ENCODE assay signal across 18 mouse cellular contexts in the genomic region with DNA sequence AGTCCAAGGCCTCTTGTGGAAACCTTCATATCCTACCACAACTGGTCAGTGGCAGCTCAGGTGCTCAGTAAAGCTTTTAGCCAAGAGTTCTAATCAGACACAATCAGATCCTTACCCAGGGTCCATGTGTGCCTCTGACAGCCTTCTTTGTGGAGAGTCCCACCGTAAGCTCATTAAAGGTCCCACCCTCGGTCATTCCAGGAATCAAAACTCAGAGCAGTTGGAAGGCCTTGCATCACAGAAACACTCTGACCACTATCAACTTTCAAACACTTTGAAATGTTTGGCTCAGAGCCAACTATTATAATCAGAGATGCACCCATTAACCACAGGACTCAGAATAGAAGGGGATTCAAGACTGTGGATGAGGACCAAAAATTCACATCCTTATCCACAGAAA. TPM values are rescaled to one million over a fixed set of nuclear protein-coding genes. Genes with fewer than 3 reads are reported as not detected.
DNase-seq lines count a peak whose midpoint lies in the region; ATAC-seq lines count a peak whose summit lies in the region.
"Had no signal": no experiment of that assay in that cellular context is flagged by ENCODE, and none has a peak within 500 bp of the region (broad histone marks: within the 10 kb centered on the region; RNA-seq: fewer than 3 reads in every experiment).

No protein-coding gene starts in this region.

- ATAC-seq in granulocyte monocyte progenitor cell, adult 5-6 weeks (replicated peaks; ENCODE audit: poor library complexity, severe bottlenecking), result peak; percentile 46
- peak; percentile 57; the same call in 1 of the 2 replicates for ATAC-seq in megakaryocyte-erythroid progenitor cell, adult 5-6 weeks (replicated peaks; ENCODE audit: low FRiP score, low TSS enrichment, poor library complexity, severe bottlenecking)
- ATAC-seq: activated CD4-positive, CD25-positive, alpha-beta regulatory T cell, adult 4 months; forebrain, embryonic 13.5 days; forebrain, embryonic 15.5 days; forebrain, postnatal 0 days; Patski had no signal

- intact Hi-C loops in left cerebral cortex, postnatal 36 days (cut with DNase I), result no loop called here

- peak; percentile 56 for DNase-seq in Muller cell, postnatal 12 days (ENCODE audit: inconsistent ontology term)
- DNase-seq in gastrocnemius, postnatal 4 days (ENCODE audit: low spot score in 2 of 2), result no peak
- DNase-seq in left cerebral cortex, postnatal 36 days (ENCODE audit: low spot score in 2 of 2), result no peak
- DNase-seq: adrenal gland, adult 8-10 months; adrenal gland, postnatal 14 days; adrenal gland, postnatal 36 days; cerebellum, adult 11-12 months; cerebellum, adult 2 months; cerebellum, adult 9-10 months; cerebellum, postnatal 10 days; cerebellum, postnatal 25 days; forebrain, postnatal 0 days had no signal

RNA-seq across cellular contexts. Expression of a gene that starts 12.4 kb away (rescaled TPM):
- total RNA-seq in granulocyte monocyte progenitor cell, adult 5-6 weeks (2014; fragmentation: Nextera tagmentation), result 3.0 and 3.7 TPM in 2 replicates
- 5.6 and 7.0 TPM in 2 replicates for total RNA-seq in granulocyte monocyte progenitor cell, adult 5-6 weeks (2017)
- total RNA-seq in megakaryocyte-erythroid progenitor cell, adult 5-6 weeks (2014; fragmentation: Nextera tagmentation), result 2.5 and 2.7 TPM in 2 replicates
- 5.9 and 6.1 TPM in 2 replicates for total RNA-seq in megakaryocyte-erythroid progenitor cell, adult 5-6 weeks (2017)
- 10 to 100 TPM; 22.1 to 34.4 TPM for total RNA-seq in gastrocnemius, postnatal 4 days (2021)
- 10 to 100 TPM; 23.4 to 30.0 TPM for total RNA-seq in left cerebral cortex, postnatal 36 days (2021)
